Mouse (Mus musculus): ENCODE measurements around the gene Casc4. TPM values are rescaled to one million over a fixed set of nuclear protein-coding genes. Genes with fewer than 3 reads are reported as not detected.
"Not testable (repeated sequence)": the region's sequence is repeated elsewhere in the genome, so short reads cannot be mapped to it uniquely, and the experiment has no call there.

Casc4 gene
- polyA plus RNA-seq, 1 experiment = 5.0 TPM

DNA sequence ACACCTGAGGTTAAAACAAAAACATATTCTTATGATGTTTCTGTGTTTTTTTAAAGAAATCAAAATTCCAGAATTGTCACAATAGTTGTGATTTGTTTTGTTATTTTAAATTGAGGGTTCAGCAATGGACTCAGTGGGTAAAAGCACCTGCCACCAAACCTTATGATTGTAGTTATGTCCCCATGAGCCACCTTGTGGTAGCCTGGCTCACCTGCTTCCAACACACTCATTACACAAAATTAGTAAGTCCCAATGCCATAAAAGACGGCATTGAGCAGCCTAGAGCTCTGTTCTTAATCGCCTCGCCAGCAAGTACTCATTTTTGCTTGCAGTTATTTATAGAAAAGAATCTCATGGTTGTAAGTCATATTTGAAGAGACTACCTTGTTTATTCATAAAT lies 43.2 kb downstream of the Casc4 start:
- no peaks in the 10 kb centered on the region for H3K79me2 ChIP-seq (ENCODE audit: control insufficient read depth, insufficient read depth)
- H3K79me3 ChIP-seq (ENCODE audit: low read depth) = no peaks in the 10 kb centered on the region
- H3K4me3 ChIP-seq (ENCODE audit: insufficient read depth, poor library complexity, severe bottlenecking) = no peak overlapping the region
- H3K36me3 ChIP-seq (ENCODE audit: control insufficient read depth, insufficient read depth) = no peaks in the 10 kb centered on the region
- no peaks in the 10 kb centered on the region for H3K27me3 ChIP-seq (ENCODE audit: control insufficient read depth, insufficient read depth, insufficient read length)
- no peak overlapping the region for H3ac ChIP-seq (ENCODE audit: control insufficient read depth, insufficient read length, low read depth)
- TF ChIP-seq MYOG (IDR thresholded peaks at IDR 0.05; ENCODE audit: control insufficient read depth, extremely low read depth, insufficient read length) (no peak), MYOD1 (IDR thresholded peaks at IDR 0.05; ENCODE audit: control insufficient read depth, insufficient read length, low read depth) (no peak), FOSL1 (IDR thresholded peaks at IDR 0.05; ENCODE audit: insufficient read depth, low read length, poor library complexity, severe bottlenecking) (no peak), CEBPB (IDR thresholded peaks at IDR 0.05; ENCODE audit: low read depth) (no peak)

DNA sequence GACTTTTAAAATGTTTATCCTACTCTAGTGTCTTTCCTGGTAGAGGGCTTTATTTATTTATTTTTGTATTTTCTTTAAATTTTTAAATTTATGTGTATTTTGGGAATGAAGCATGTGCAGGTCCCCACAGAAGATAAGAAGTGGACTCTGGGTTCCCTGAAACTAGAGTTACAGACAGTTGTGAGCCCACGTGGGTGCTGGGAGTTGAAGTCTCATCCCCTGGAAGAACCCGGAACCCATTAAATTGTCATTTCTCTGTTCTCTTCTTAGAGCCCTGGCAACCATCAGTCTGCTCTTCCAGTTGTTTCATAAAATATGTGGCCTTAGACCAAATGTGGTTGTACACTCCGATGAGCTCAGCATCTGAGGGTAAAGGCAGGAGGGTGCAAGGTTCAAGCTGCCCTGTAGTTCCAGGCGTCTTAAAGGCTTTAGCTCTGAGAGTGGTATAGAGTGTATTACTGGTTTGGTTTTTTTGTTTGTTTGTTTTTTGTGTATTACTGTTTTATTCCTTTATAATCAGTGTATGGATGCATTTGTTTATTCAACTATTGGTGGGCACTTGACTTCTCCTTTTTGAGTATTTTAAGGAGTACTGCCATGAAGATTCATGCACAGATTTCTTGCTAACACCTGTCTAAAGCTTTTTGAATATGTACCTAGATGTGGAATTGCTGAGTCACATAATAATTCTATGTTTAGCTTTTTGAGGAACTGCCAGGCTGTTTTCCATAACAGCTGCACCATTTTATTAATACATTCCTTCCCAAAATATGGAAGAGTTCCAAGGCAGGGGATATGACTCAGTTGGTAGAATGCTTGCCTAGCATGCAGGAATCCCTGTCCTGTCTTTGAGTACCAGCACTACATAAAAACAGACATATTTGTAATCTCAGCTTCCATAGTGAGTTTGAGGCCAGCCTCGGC lies 49.5 kb downstream of the Casc4 start:
- Histone ChIP-seq H3ac (ENCODE audit: control insufficient read depth, insufficient read length, low read depth) (no peak overlapping the region), H3K79me3 (ENCODE audit: low read depth) (no peaks in the 10 kb centered on the region), H3K36me3 (ENCODE audit: control insufficient read depth, insufficient read depth) (no peaks in the 10 kb centered on the region), H3K4me3 (ENCODE audit: insufficient read depth, poor library complexity, severe bottlenecking) (no peak overlapping the region), H3K79me2 (ENCODE audit: control insufficient read depth, insufficient read depth) (no peaks in the 10 kb centered on the region), H3K27me3 (ENCODE audit: control insufficient read depth, insufficient read depth, insufficient read length) (no peaks in the 10 kb centered on the region)
- TF ChIP-seq CTCF (IDR thresholded peaks at IDR 0.05; ENCODE audit: control insufficient read depth, insufficient read depth, insufficient read length) (no peak), MAX (IDR thresholded peaks at IDR 0.05) (peak; percentile 77), MYOD1 (IDR thresholded peaks at IDR 0.05; ENCODE audit: control insufficient read depth, insufficient read length, low read depth) (peak; percentile 89), CEBPB (IDR thresholded peaks at IDR 0.05; ENCODE audit: low read depth) (no peak), MYOG (IDR thresholded peaks at IDR 0.05; ENCODE audit: control insufficient read depth, extremely low read depth, insufficient read length) (no peak), FOSL1 (IDR thresholded peaks at IDR 0.05; ENCODE audit: insufficient read depth, low read length, poor library complexity, severe bottlenecking) (peak; percentile 69), USF1 (IDR thresholded peaks at IDR 0.05; ENCODE audit: low read depth) (peak; percentile 58)

DNA sequence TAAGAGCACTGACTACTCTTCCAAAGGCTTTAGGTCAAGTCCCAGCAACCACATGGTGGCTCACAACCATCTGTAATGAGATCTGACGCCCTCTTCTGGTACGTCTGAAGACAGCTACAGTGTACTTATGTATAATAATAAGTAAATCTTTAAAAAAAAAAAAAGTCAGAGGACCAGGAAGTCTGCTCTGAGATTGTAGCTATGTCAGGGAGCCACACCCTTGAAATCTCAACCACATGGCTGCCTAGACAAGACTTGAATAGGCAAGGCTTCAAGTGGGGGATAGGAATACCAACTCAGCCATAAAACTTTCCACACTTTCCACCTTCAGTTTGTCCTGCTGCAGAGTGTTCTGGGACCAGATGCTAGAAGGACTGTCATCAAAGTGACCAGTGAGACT lies 70.9 kb downstream of the Casc4 start:
- H3K27me3 ChIP-seq (ENCODE audit: control insufficient read depth, insufficient read depth, insufficient read length); H3K79me3 ChIP-seq (ENCODE audit: low read depth); H3ac ChIP-seq (ENCODE audit: control insufficient read depth, insufficient read length, low read depth); H3K79me2 ChIP-seq (ENCODE audit: control insufficient read depth, insufficient read depth); H3K36me3 ChIP-seq (ENCODE audit: control insufficient read depth, insufficient read depth); H3K4me3 ChIP-seq (ENCODE audit: insufficient read depth, poor library complexity, severe bottlenecking): not testable (repeated sequence)

DNA sequence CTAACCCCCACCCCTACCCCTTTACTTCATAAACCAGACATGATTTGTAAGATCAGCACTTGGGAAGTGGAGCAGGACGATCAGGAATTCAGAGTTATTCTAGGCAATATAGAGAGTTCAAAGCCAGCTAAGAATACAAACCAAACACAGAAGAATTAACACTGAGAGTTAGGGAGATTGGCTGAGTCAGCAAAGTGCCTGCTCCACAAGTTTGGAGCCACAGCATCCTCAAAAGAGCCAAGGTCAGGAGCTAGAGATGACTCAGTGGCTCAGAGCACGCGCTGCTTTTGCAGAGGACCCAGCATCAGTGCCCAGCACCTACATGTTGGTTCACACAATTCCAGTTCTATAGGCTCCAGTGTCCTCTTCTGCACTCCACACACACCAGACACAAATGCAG lies 76.6 kb downstream of the Casc4 start:
- no peaks in the 10 kb centered on the region for H3K79me2 ChIP-seq (ENCODE audit: control insufficient read depth, insufficient read depth)
- no peaks in the 10 kb centered on the region for H3K79me3 ChIP-seq (ENCODE audit: low read depth)
- no peak overlapping the region for H3ac ChIP-seq (ENCODE audit: control insufficient read depth, insufficient read length, low read depth)
- H3K4me3 ChIP-seq (ENCODE audit: insufficient read depth, poor library complexity, severe bottlenecking) = no peak overlapping the region
- no peaks in the 10 kb centered on the region for H3K27me3 ChIP-seq (ENCODE audit: control insufficient read depth, insufficient read depth, insufficient read length)
- H3K36me3 ChIP-seq (ENCODE audit: control insufficient read depth, insufficient read depth) = no peaks in the 10 kb centered on the region
- TF ChIP-seq MAX (IDR thresholded peaks at IDR 0.05) = no peak
- TF ChIP-seq MYOD1 (IDR thresholded peaks at IDR 0.05; ENCODE audit: control insufficient read depth, insufficient read length, low read depth) = no peak
- TF ChIP-seq CTCF (IDR thresholded peaks at IDR 0.05; ENCODE audit: control insufficient read depth, insufficient read depth, insufficient read length) = no peak
- no peak for TF ChIP-seq MYOG (IDR thresholded peaks at IDR 0.05; ENCODE audit: control insufficient read depth, extremely low read depth, insufficient read length)
- TF ChIP-seq CEBPB (IDR thresholded peaks at IDR 0.05; ENCODE audit: low read depth) = no peak

DNA sequence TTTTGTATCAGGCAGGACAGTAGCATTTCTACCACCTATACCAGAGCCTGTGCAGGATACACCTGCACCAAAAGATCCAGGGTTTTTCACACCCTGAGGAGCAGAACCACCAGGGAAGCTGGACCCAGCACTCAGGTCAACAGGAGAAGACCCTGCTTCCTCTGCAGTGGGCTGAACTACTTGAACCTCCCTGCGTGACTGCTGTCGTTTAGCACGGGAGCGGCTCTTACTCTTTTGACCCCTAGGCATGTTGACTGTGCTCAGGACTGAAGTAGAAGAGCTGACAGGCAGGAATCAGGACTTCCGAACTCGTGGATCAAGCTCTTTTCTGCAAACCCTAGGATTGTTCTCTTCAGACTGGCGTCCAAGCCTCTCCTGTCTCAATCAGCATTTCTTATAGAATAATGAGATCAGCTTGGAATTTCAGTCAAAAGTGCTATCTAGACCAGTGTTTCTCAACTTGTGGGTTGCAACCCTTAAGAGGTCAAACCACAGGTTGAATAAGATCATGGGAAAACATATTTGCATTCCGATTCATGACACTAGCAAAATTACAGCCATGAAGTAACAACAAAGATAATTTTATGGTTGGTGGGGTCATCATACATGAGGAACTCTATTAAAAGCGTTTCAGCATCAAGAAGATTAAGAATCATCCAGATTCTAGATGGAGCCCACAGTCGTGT lies 88.3 kb downstream of the Casc4 start:
- Histone ChIP-seq H3K79me3 (ENCODE audit: low read depth) (peaks cover 37% of the 10 kb centered on the region), H3K79me2 (ENCODE audit: control insufficient read depth, insufficient read depth) (peaks cover 39% of the 10 kb centered on the region), H3K36me3 (ENCODE audit: control insufficient read depth, insufficient read depth) (peaks cover 10% of the 10 kb centered on the region), H3ac (ENCODE audit: control insufficient read depth, insufficient read length, low read depth) (peak overlapping the region; percentile 81), H3K27me3 (ENCODE audit: control insufficient read depth, insufficient read depth, insufficient read length) (no peaks in the 10 kb centered on the region), H3K4me3 (ENCODE audit: insufficient read depth, poor library complexity, severe bottlenecking) (peak overlapping the region; percentile 95)
- TF ChIP-seq FOSL1 (IDR thresholded peaks at IDR 0.05; ENCODE audit: insufficient read depth, low read length, poor library complexity, severe bottlenecking) (no peak), MYOD1 (IDR thresholded peaks at IDR 0.05; ENCODE audit: control insufficient read depth, insufficient read length, low read depth) (no peak), USF1 (IDR thresholded peaks at IDR 0.05; ENCODE audit: low read depth) (no peak), CEBPB (IDR thresholded peaks at IDR 0.05; ENCODE audit: low read depth) (peak; percentile 64), CTCF (IDR thresholded peaks at IDR 0.05; ENCODE audit: control insufficient read depth, insufficient read depth, insufficient read length) (no peak)

DNA sequence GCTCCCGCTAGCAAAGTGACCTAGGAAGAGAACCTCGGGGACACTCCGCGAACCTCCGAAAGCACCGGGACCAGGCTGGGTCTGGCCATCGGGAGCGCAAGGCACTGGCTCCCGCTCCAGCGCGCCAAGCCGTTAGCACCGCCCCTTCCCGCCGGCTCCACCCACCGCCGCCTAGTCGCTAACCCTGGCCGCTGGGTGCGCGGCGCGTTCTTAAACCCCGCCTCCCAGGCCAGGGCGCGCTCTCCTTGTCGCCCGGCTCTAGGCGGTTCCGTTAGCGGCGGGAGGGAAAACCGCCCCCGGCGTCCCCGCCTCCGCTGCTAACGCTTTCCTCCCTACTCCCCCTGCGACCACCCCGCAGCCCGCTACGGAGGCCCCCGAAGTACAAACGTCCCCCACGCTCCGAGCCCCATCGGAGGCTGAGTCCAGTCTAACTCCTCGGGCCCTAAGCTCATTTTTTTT lies 89.0 kb downstream of the Casc4 start, which contains the start of the genes Ctdspl2 and Mageb3:
TSS of gene Ctdspl2 (plus strand) at position 237 of the 459 bp plus-strand sequence.
TSS of gene Mageb3 (minus strand) at position 328 of the 459 bp plus-strand sequence.
- Histone ChIP-seq H3K79me3 (ENCODE audit: low read depth) (peaks cover 44% of the 10 kb centered on the region), H3K79me2 (ENCODE audit: control insufficient read depth, insufficient read depth) (peaks cover 46% of the 10 kb centered on the region), H3K27me3 (ENCODE audit: control insufficient read depth, insufficient read depth, insufficient read length) (no peaks in the 10 kb centered on the region), H3K4me3 (ENCODE audit: insufficient read depth, poor library complexity, severe bottlenecking) (peak within 1 kb of the TSS; percentile 95), H3K36me3 (ENCODE audit: control insufficient read depth, insufficient read depth) (peaks cover 16% of the 10 kb centered on the region), H3ac (ENCODE audit: control insufficient read depth, insufficient read length, low read depth) (peak within 1 kb of the TSS; percentile 81)
- TF ChIP-seq MYOG (IDR thresholded peaks at IDR 0.05; ENCODE audit: control insufficient read depth, extremely low read depth, insufficient read length) (no peak), MAX (IDR thresholded peaks at IDR 0.05) (peak; percentile 75)
